Mouse (Mus musculus) liver, embryonic 16.5 days (tissue): ENCODE measurements at regions not wholly inside any gene's neighbourhood (a gene's known extent, or its start where the extent isn't known, plus 50 kb on each side); places are given as distances from the start of the nearest gene placed in this dataset.

Experiments
- ATAC-seq: fragments of 200-750 bp; cut with Nextera tagmentation; 2 replicates; pipeline ENCODE4 v1.8.0; 2017; ENCODE audit warnings: low read depth, mild to moderate bottlenecking, moderate number of reproducible peaks, moderate library complexity
- H3K27ac ChIP-seq: fragments of 300-500 bp; sonication (generic); 2 replicates; pipeline ENCODE4 v1.5.1; 2014; ENCODE audit warnings: mild to moderate bottlenecking, low read length
- H3K27me3 ChIP-seq: fragments of 300-500 bp; sonication (generic); 2 replicates; pipeline ENCODE4 v1.6.1; 2014; ENCODE audit warnings: low read depth, low read length, mixed read lengths; ENCODE audit not compliant: control insufficient read depth, insufficient read depth
- H3K36me3 ChIP-seq: fragments of 300-500 bp; sonication (generic); 2 replicates; pipeline ENCODE4 v1.6.1; 2014; ENCODE audit warnings: mild to moderate bottlenecking; ENCODE audit not compliant: control insufficient read depth, insufficient read depth
- H3K4me1 ChIP-seq: fragments of 300-500 bp; sonication (generic); 2 replicates; pipeline ENCODE4 v1.6.1; 2014; ENCODE audit warnings: low read depth, low read length, mixed read lengths; ENCODE audit not compliant: control insufficient read depth
- H3K4me2 ChIP-seq: fragments of 300-500 bp; sonication (generic); 2 replicates; pipeline ENCODE4 v1.6.1; 2014; ENCODE audit warnings: low read depth, low read length, mixed read lengths
- H3K4me3 ChIP-seq: fragments of 300-500 bp; sonication (generic); 2 replicates; pipeline ENCODE4 v1.5.1; 2014; ENCODE audit warnings: low read depth, mild to moderate bottlenecking, low read length
- H3K9ac ChIP-seq: fragments of 300-500 bp; sonication (generic); 2 replicates; pipeline ENCODE4 v1.6.1; 2014; ENCODE audit warnings: low read depth, low read length
- H3K9me3 ChIP-seq: fragments of 300-500 bp; sonication (generic); replicated peaks from 2 replicates; pipeline ENCODE4 v1.6.1; 2016; ENCODE audit warnings: low read length; ENCODE audit not compliant: control insufficient read depth
- WGBS: fragments of 180-500 bp; shearing (Covaris S2); extraction: QIAGEN DNeasy Blood & Tissue Kit; methylation state at CpG from one replicate; pipeline ENCODE4 v1.1.7; 2014; ENCODE audit not compliant: insufficient replicate concordance; 5-methylcytosine and 5-hydroxymethylcytosine counted together

GRCm38 (mm10) chr4:89621260-89621659, 58.0 kb upstream of the Dmrta1 start:
- 49% methylated on average over 7 of the region's 7 CpGs for WGBS
- ATAC-seq = no peak
- H3K4me3 ChIP-seq = no peak overlapping the region
- H3K27ac ChIP-seq = no peak overlapping the region
- no peaks in the 10 kb centered on the region for H3K4me1 ChIP-seq
- no peaks in the 10 kb centered on the region for H3K9me3 ChIP-seq
- H3K4me2 ChIP-seq = no peak overlapping the region
- no peaks in the 10 kb centered on the region for H3K36me3 ChIP-seq
- H3K27me3 ChIP-seq = no peaks in the 10 kb centered on the region
- H3K9ac ChIP-seq = no peak overlapping the region

DNA sequence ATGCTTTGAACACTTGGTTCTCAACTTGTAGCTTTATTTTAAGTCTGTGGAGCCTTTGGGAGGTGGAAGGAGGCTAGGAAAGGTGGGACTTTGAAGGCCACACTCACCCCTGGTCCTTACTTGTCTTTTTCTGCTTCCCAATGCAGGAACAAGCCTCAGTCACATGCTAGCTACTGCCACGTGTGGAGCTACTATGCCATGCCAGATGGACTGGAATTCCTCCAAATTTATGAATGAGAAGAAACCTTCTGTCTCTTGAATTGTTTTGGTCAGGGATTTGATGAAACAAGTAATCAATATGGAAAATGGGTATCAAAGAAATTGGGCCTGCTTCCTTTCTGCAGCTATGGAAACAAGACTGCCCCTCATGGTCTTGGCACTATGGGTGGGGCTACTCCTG, 74.5 kb upstream of the Dmrta1 start:
- Histone ChIP-seq H3K9ac (no peak overlapping the region), H3K4me3 (no peak overlapping the region), H3K36me3 (no peaks in the 10 kb centered on the region), H3K9me3 (no peaks in the 10 kb centered on the region), H3K27me3 (no peaks in the 10 kb centered on the region), H3K4me2 (no peak overlapping the region), H3K4me1 (no peaks in the 10 kb centered on the region), H3K27ac (no peak overlapping the region)
- 39% methylated on average over 1 of the region's 1 CpGs for WGBS
- no peak for ATAC-seq

GRCm38 (mm10) chr4:89575529-89575928, 103.7 kb upstream of the Dmrta1 start:
- Histone ChIP-seq H3K36me3 (no peaks in the 10 kb centered on the region), H3K27ac (no peak overlapping the region), H3K27me3 (no peaks in the 10 kb centered on the region), H3K9me3 (no peaks in the 10 kb centered on the region), H3K4me1 (no peaks in the 10 kb centered on the region), H3K4me3 (no peak overlapping the region), H3K9ac (no peak overlapping the region), H3K4me2 (no peak overlapping the region)
- ATAC-seq = no peak
- WGBS = 20% methylated on average over 10 of the region's 10 CpGs

GRCm38 (mm10) chr4:89554711-89555466, 124.3 kb upstream of the Dmrta1 start:
- Histone ChIP-seq H3K9me3 (no peaks in the 10 kb centered on the region), H3K4me2 (no peak overlapping the region)

DNA sequence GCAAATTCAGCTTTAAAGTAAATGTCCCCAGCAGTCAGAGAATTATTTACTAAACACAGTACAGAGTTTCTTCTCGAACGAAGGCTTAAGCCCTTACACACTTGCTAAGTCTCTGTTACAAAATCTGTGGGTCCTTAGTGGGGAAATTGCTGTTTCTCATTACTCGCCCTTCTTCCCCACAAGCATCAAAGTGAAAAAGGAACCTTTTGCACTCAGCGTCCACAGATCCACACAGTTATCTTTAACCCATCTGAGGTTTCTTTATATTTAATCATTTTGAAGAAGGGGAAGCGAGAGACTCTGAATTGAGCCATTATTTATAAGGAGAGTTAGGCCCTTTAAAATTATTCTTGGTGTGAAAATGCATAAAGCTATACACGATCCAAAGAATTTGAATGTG, 126.7 kb upstream of the Dmrta1 start:
- Histone ChIP-seq H3K4me3 (no peak overlapping the region), H3K4me1 (no peaks in the 10 kb centered on the region), H3K9ac (no peak overlapping the region), H3K27ac (no peak overlapping the region), H3K27me3 (no peaks in the 10 kb centered on the region), H3K9me3 (no peaks in the 10 kb centered on the region), H3K36me3 (no peaks in the 10 kb centered on the region), H3K4me2 (no peak overlapping the region)
- ATAC-seq = no peak
- 43% methylated on average over 6 of the region's 6 CpGs for WGBS

More at GRCm38 (mm10) chr4:89554711-89555466, 124.3 kb upstream of the Dmrta1 start:
- Histone ChIP-seq H3K9ac (no peak overlapping the region), H3K27ac (no peak overlapping the region), H3K4me1 (no peaks in the 10 kb centered on the region), H3K4me3 (no peak overlapping the region), H3K36me3 (no peaks in the 10 kb centered on the region), H3K27me3 (no peaks in the 10 kb centered on the region)
- 43% methylated on average over 7 of the region's 7 CpGs for WGBS
- no peak for ATAC-seq

DNA sequence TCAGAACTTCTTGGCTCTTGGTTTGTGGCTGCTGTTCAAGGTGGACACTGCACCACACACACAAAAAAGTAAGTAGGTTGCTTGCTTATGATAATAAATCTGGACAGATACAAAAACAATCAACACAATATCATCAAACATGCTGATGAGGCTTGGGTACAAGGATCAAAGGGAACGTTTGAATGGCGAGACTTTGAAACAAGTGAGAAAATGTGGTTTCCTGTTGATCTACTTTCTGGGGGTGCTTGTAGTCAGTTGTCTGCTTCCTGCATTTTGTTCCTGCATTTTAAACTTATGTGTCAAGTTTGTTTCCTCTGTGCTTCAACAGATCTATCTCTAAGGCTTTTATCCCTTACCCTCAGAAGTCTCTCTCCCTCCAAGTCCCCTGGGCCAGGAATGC, 128.7 kb upstream of the Dmrta1 start:
- Histone ChIP-seq H3K9ac (no peak overlapping the region), H3K4me1 (no peaks in the 10 kb centered on the region), H3K36me3 (no peaks in the 10 kb centered on the region), H3K27me3 (no peaks in the 10 kb centered on the region), H3K4me3 (no peak overlapping the region), H3K27ac (no peak overlapping the region), H3K9me3 (no peaks in the 10 kb centered on the region), H3K4me2 (no peak overlapping the region)
- ATAC-seq = no peak
- WGBS = 17% methylated on average over 2 of the region's 2 CpGs

DNA sequence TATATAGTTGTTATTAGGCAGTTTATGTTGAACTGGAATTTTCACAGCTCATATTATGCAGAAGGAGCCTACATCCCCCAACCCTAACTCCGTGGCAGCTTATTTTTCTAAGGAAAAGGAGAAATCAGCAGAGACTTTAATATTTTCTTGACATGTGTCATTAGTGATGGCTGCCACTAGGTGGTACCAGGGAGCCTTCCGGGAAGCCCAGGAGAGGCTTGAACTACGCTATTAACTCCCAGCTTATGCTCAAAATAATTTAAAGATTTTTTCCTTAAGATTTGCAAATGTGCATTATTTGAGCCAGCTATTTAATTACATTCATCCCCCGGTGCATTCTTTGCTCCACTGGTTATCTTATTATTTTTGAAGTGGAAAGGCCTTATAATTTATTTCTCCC, 146.8 kb upstream of the Dmrta1 start:
- H3K4me3 ChIP-seq = no peak overlapping the region
- H3K4me2 ChIP-seq = no peak overlapping the region
- no peaks in the 10 kb centered on the region for H3K4me1 ChIP-seq
- no peaks in the 10 kb centered on the region for H3K9me3 ChIP-seq
- WGBS = 7% methylated on average over 4 of the region's 4 CpGs
- no peaks in the 10 kb centered on the region for H3K36me3 ChIP-seq
- no peak overlapping the region for H3K27ac ChIP-seq
- H3K9ac ChIP-seq = no peak overlapping the region
- no peaks in the 10 kb centered on the region; the same call in 1 of the 2 replicates for H3K27me3 ChIP-seq
- no peak for ATAC-seq

DNA sequence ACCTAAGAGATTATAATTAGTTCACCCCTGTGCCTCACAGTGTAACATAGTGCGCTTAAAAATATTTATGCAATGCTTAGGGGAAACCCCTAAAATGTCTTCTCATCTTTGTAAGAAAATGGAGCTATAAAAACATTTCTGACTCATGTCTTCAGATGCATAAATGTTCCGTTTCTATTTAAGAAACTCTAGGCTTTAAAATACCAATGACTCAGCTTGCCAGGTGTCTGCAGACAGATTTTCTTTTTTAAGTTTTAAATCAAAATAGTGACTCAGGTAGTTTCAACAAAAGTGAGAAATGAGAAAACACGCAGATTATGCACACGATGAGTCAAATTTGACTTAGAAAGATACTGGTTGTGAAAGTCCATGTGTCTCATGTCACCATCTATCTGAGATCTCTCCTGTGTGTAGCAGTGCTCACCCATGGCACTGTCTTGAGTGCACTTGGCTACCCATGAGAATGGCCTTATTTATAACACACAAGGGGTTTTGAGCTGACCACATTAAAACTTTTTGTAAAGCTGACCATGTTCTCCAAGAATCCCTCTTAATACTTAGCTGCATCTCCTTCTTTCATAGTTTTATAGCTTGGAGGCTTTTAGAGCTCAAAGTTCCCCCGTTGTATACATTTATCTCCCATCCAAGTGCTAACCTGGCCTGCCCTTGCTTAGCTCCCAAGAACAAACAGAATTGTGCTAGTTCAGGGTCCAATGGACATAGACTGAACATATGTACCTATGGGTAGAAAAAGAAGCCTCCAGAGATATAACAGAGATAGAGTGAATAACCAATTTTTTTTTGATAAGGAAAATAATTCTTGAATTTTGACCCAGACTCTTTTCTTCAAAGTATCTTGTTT, 149.0 kb upstream of the Dmrta1 start:
- Histone ChIP-seq H3K27me3 (peaks cover 4% of the 10 kb centered on the region; the same call in 1 of the 2 replicates), H3K27ac (no peak overlapping the region), H3K9me3 (no peaks in the 10 kb centered on the region), H3K36me3 (no peaks in the 10 kb centered on the region), H3K4me2 (no peak overlapping the region), H3K4me1 (no peaks in the 10 kb centered on the region), H3K4me3 (no peak overlapping the region), H3K9ac (no peak overlapping the region)
- ATAC-seq = no peak
- WGBS = 62% methylated on average over 5 of the region's 5 CpGs

GRCm38 (mm10) chr4:89527966-89528365, 151.3 kb upstream of the Dmrta1 start:
- Histone ChIP-seq H3K27me3 (peaks cover 16% of the 10 kb centered on the region), H3K4me2 (no peak overlapping the region), H3K9ac (no peak overlapping the region), H3K27ac (no peak overlapping the region), H3K4me1 (no peaks in the 10 kb centered on the region; the same call in 1 of the 2 replicates), H3K36me3 (no peaks in the 10 kb centered on the region), H3K4me3 (no peak overlapping the region), H3K9me3 (no peaks in the 10 kb centered on the region)
- 32% methylated on average over 1 of the region's 1 CpGs for WGBS
- ATAC-seq = no peak
